Mouse (Mus musculus) erythroblast, embryonic 14.5 days (primary cell): Measurements from ENCODE around the gene Alk.

Experiments
- GATA1 ChIP-seq: IDR thresholded peaks from 2 replicates; pipeline ENCODE4 v1.6.1; 2012; ENCODE audit warnings: low read length, inconsistent platforms, mixed read lengths
- TAL1 ChIP-seq: IDR thresholded peaks from 3 replicates; pipeline ENCODE4 v1.6.1; 2012; ENCODE audit warnings: low read length, inconsistent platforms, mixed read lengths

GRCm38 (mm10) chr17:72081396-72081795, 523.0 kb downstream of the Alk start:
- no peak for TF ChIP-seq GATA1
- no peak for TF ChIP-seq TAL1
